Mouse (Mus musculus) CH12.LX (cell line): ENCODE measurements around the gene Zbtb5. TPM values are rescaled to one million over a fixed set of nuclear protein-coding genes. Genes with fewer than 3 reads are reported as not detected.

ENCODE experiments used
- DNase-seq: peaks from one replicate; pipeline ENCODE4 v3.0.0-alpha.2; 2013; ENCODE audit errors: extremely low read depth
- H3K27ac ChIP-seq: 2 replicates; pipeline ENCODE4 v1.5.1; 2012; ENCODE audit warnings: low read depth, mild to moderate bottlenecking, control low read depth, moderate library complexity; ENCODE audit not compliant: insufficient read depth
- H3K27me3 ChIP-seq: replicated peaks from 2 replicates; pipeline ENCODE3; 2012; ENCODE audit warnings: inconsistent platforms
- H3K36me3 ChIP-seq, 2 experiments: replicated peaks in 1 of 2; 2 replicates each; pipeline versions ENCODE3 to v1.6.1; 2012; ENCODE audit warnings: inconsistent platforms in 1 of 2, low read length in 1 of 2, mild to moderate bottlenecking in 1 of 2, mixed read lengths in 1 of 2, moderate library complexity in 1 of 2; ENCODE audit not compliant: control insufficient read depth in 1 of 2, insufficient read depth in 1 of 2
- H3K4me1 ChIP-seq, 2 experiments: 2 replicates each; pipeline ENCODE4 v1.6.1; 2012; ENCODE audit warnings: inconsistent platforms in 1 of 2, moderate library complexity in 1 of 2; ENCODE audit not compliant: insufficient read depth in 2 of 2, control insufficient read depth in 1 of 2
- H3K4me2 ChIP-seq: 2 replicates; pipeline ENCODE4 v1.6.1; 2012; ENCODE audit warnings: low read depth, mild to moderate bottlenecking, control low read depth; ENCODE audit not compliant: poor library complexity, insufficient read depth, severe bottlenecking
- H3K4me3 ChIP-seq, 3 experiments: fragments of 150-350 bp in 1 of 3; sonication (generic) in 1 of 3; replicated peaks in 1 of 3; 2 replicates each; pipeline versions ENCODE3 to v1.5.1; 2011 to 2012; ENCODE audit warnings: low read depth in 2 of 3, low read length in 2 of 3, mild to moderate bottlenecking in 2 of 3, moderate library complexity in 2 of 3, control low read depth in 1 of 3, improper control_type of control experiment in 1 of 3, inconsistent platforms in 1 of 3, mixed read lengths in 1 of 3; ENCODE audit not compliant: poor library complexity in 1 of 3
- H3K79me2 ChIP-seq: replicated peaks from 2 replicates; pipeline ENCODE4 v1.6.1; 2012; ENCODE audit warnings: mild to moderate bottlenecking, moderate library complexity; ENCODE audit not compliant: control insufficient read depth, poor library complexity, insufficient read depth, severe bottlenecking; ENCODE audit errors: extremely low read depth
- H3K9ac ChIP-seq: 2 replicates; pipeline ENCODE4 v1.6.1; 2012; ENCODE audit warnings: low read depth, mild to moderate bottlenecking, control low read depth, moderate library complexity; ENCODE audit not compliant: insufficient read depth
- H3K9me3 ChIP-seq: replicated peaks from 2 replicates; pipeline ENCODE3; 2012; ENCODE audit warnings: low read length, inconsistent platforms, mixed read lengths
- CHD1 ChIP-seq: IDR thresholded peaks from 2 replicates; pipeline ENCODE4 v1.6.1; 2012; ENCODE audit warnings: low read depth, low read length, improper control_type of control experiment, inconsistent platforms
- CHD2 ChIP-seq: IDR thresholded peaks from 2 replicates; pipeline ENCODE4 v1.6.1; 2011; ENCODE audit warnings: low read length, improper control_type of control experiment
- CTCF ChIP-seq, 2 experiments: IDR thresholded peaks in 1 of 2; conservative IDR thresholded peaks in 1 of 2; 2 replicates each; pipeline ENCODE4 v1.5.1; 2011 to 2012; ENCODE audit warnings: low read depth in 2 of 2, low read length in 2 of 2, improper control_type of control experiment in 1 of 2, inconsistent platforms in 1 of 2, mild to moderate bottlenecking in 1 of 2, moderate library complexity in 1 of 2
- ETS1 ChIP-seq: conservative IDR thresholded peaks from 2 replicates; pipeline ENCODE4 v1.6.1; 2012; ENCODE audit warnings: low read depth, mild to moderate bottlenecking, inconsistent platforms, low read length, improper control_type of control experiment, moderate library complexity
- GABPA ChIP-seq: IDR thresholded peaks from 2 replicates; pipeline ENCODE4 v1.6.1; 2012; ENCODE audit warnings: low read depth, low read length, improper control_type of control experiment, inconsistent platforms; ENCODE audit not compliant: insufficient replicate concordance
- HCFC1 ChIP-seq: IDR thresholded peaks from 2 replicates; pipeline ENCODE4 v1.6.1; 2012; ENCODE audit warnings: low read depth, mild to moderate bottlenecking, inconsistent platforms, low read length, improper control_type of control experiment
- JUN ChIP-seq: IDR thresholded peaks from 2 replicates; pipeline ENCODE4 v1.6.1; 2011; ENCODE audit warnings: low read depth, mild to moderate bottlenecking, low read length, improper control_type of control experiment, moderate library complexity; ENCODE audit not compliant: insufficient read depth
- MAX ChIP-seq: IDR thresholded peaks from 2 replicates; pipeline ENCODE4 v1.6.1; 2011; ENCODE audit warnings: low read length, improper control_type of control experiment
- MAZ ChIP-seq: IDR thresholded peaks from 2 replicates; pipeline ENCODE4 v1.6.1; 2012; ENCODE audit warnings: low read depth, mild to moderate bottlenecking, inconsistent platforms, low read length, improper control_type of control experiment, moderate library complexity
- MXI1 ChIP-seq: IDR thresholded peaks from 2 replicates; pipeline ENCODE4 v1.6.1; 2011; ENCODE audit warnings: mild to moderate bottlenecking, low read depth, low read length, improper control_type of control experiment
- POLR2A ChIP-seq: IDR thresholded peaks from 2 replicates; pipeline ENCODE4 v1.6.1; 2011; ENCODE audit warnings: low read depth, mild to moderate bottlenecking, improper control_type of control experiment, low read length
- POLR2AphosphoS2 ChIP-seq: IDR thresholded peaks from 2 replicates; pipeline ENCODE4 v1.6.1; 2011; ENCODE audit warnings: low read depth, low read length, improper control_type of control experiment
- RAD21 ChIP-seq: IDR thresholded peaks from 2 replicates; pipeline ENCODE4 v1.6.1; 2011; ENCODE audit warnings: low read depth, mild to moderate bottlenecking, low read length, improper control_type of control experiment, moderate library complexity
- RCOR1 ChIP-seq: conservative IDR thresholded peaks from 2 replicates; pipeline ENCODE4 v1.6.1; 2012; ENCODE audit warnings: low read depth, mild to moderate bottlenecking, inconsistent platforms, low read length, improper control_type of control experiment
- SIN3A ChIP-seq: IDR thresholded peaks from 2 replicates; pipeline ENCODE4 v1.6.1; 2012; ENCODE audit warnings: low read length, improper control_type of control experiment, inconsistent platforms
- SMC3 ChIP-seq: IDR thresholded peaks from 2 replicates; pipeline ENCODE4 v1.6.1; 2011; ENCODE audit warnings: low read depth, low read length, improper control_type of control experiment
- USF1 ChIP-seq: IDR thresholded peaks from 2 replicates; pipeline ENCODE4 v1.6.1; 2014; ENCODE audit warnings: low read depth, mild to moderate bottlenecking, inconsistent platforms, low read length, improper control_type of control experiment
- USF2 ChIP-seq: conservative IDR thresholded peaks from 2 replicates; pipeline ENCODE4 v1.6.1; 2011; ENCODE audit warnings: low read depth, low read length, improper control_type of control experiment
- ZC3H11A ChIP-seq: IDR thresholded peaks from 2 replicates; pipeline ENCODE4 v1.6.1; 2012; ENCODE audit warnings: low read depth, mild to moderate bottlenecking, inconsistent platforms, low read length, improper control_type of control experiment
- ZMIZ1 ChIP-seq: IDR thresholded peaks from 2 replicates; pipeline ENCODE4 v1.6.1; 2012; ENCODE audit warnings: low read depth, mild to moderate bottlenecking, inconsistent platforms, low read length, improper control_type of control experiment
- ZNF384 ChIP-seq: IDR thresholded peaks from 2 replicates; pipeline ENCODE4 v1.6.1; 2012; ENCODE audit warnings: low read depth, low read length, improper control_type of control experiment, inconsistent platforms
- dilution Hi-C: fragments of 300-500 bp; cut with MboI; formaldehyde crosslinking; loops from 2 replicates; pipeline ENCODE4 v1.14.3; 2020; ENCODE audit warnings: low sequenced_read_pairs; ENCODE audit not compliant: extremely low pct_unique_long_range_greater_than_20kb, extremely low pct_ligation_motif_present
- in situ Hi-C: fragments of 300-500 bp; cut with MboI; formaldehyde crosslinking; loops from 3 replicates; pipeline ENCODE4 v1.14.3; 2019; ENCODE audit warnings: low sequenced_read_pairs, low pct_ligation_motif_present, low pct_unique_long_range_greater_than_20kb, mixed read lengths
- polyA plus RNA-seq: library from polyadenylated mRNA; unstranded; fragments of >175 nt; gene quantifications from 2 replicates; pipeline ENCODE4 v1.2.1, GENCODE M21; 2012; ENCODE audit warnings: low read depth; ENCODE audit not compliant: insufficient read length
- total RNA-seq, 2 experiments: library from RNA; depleted of rRNA; stranded (reverse); fragments of 300-350 nt in 1 of 2; fragments of >200 nt in 1 of 2; gene quantifications; 2 replicates each; pipeline ENCODE4 v1.2.3; 2012 to 2014

Zbtb5 gene
- total and polyA plus RNA-seq, 3 experiments, result 8.2 to 10.4 (median 10.0) TPM

GRCm38 (mm10) chr4:44982440-44983130 lies 29.6 kb downstream of the Zbtb5 start:
- Histone ChIP-seq H3K9me3 (no peaks in the 10 kb centered on the region), H3K79me2 (no peaks in the 10 kb centered on the region), H3K27ac (no peak overlapping the region), H3K9ac (no peak overlapping the region), H3K4me2 (0 out of 2 replicates have a peak overlapping the region, but pooled peaks have one; percentile 58), H3K27me3 (no peaks in the 10 kb centered on the region), H3K4me1 (peaks cover 17 to 70% of the 10 kb centered on the region in 2 experiments), H3K36me3 (peaks cover 16 to 48% of the 10 kb centered on the region in 2 experiments)
- in situ Hi-C loops, result no loop called here
- no peak for TF ChIP-seq RCOR1
- TF ChIP-seq ETS1, result no peak
- no peak for TF ChIP-seq HCFC1
- TF ChIP-seq JUN, result no peak
- no peak for TF ChIP-seq ZNF384
- no peak for TF ChIP-seq POLR2AphosphoS2
- no peak for TF ChIP-seq SMC3
- TF ChIP-seq USF1, result no peak
- no peak for TF ChIP-seq RAD21
- TF ChIP-seq MAZ, result no peak
- no peak for TF ChIP-seq SIN3A
- TF ChIP-seq ZMIZ1, result no peak
- TF ChIP-seq, all 38 proteins: peak for 0
- H3K4me3 ChIP-seq, result peak overlapping the region; percentile 3 to 91 (median 84)
- no peak for DNase-seq
- dilution Hi-C loops, result no loop called here

GRCm38 (mm10) chr4:44981974-44982287 lies 30.3 kb downstream of the Zbtb5 start:
- Histone ChIP-seq H3K4me3 (peak overlapping the region; percentile 79 to 91 (median 84)), H3K9me3 (peaks cover 1% of the 10 kb centered on the region)
- DNase-seq, result no peak
- TF ChIP-seq RCOR1 (no peak), MAX (no peak), POLR2A (no peak), CHD1 (no peak), MXI1 (no peak), USF2 (no peak), CHD2 (no peak), CTCF (conservative IDR thresholded peaks at IDR 0.05 in 1 of 2, IDR thresholded peaks at IDR 0.05 in 1 of 2; ENCODE audit: low read depth in 2 of 2, low read length in 2 of 2) (no peak), GABPA (no peak), ZC3H11A (no peak), HCFC1 (no peak)
- TF ChIP-seq, all 38 proteins: peak for 0
- peaks cover 17 to 65% of the 10 kb centered on the region in 2 experiments for H3K4me1 ChIP-seq
- H3K27ac ChIP-seq, result no peak overlapping the region
- in situ Hi-C loops (no loop called here), dilution Hi-C loops (no loop called here)
- no peaks in the 10 kb centered on the region for H3K27me3 ChIP-seq
- peaks cover 15 to 42% of the 10 kb centered on the region in 2 experiments for H3K36me3 ChIP-seq
- H3K9ac ChIP-seq, result peak overlapping the region; percentile 39; the same call in 1 of the 2 replicates
- peak overlapping the region; percentile 58 for H3K4me2 ChIP-seq
- no peaks in the 10 kb centered on the region for H3K79me2 ChIP-seq
